16 mouse cellular contexts compared by ENCODE assay signal in the genomic region with DNA sequence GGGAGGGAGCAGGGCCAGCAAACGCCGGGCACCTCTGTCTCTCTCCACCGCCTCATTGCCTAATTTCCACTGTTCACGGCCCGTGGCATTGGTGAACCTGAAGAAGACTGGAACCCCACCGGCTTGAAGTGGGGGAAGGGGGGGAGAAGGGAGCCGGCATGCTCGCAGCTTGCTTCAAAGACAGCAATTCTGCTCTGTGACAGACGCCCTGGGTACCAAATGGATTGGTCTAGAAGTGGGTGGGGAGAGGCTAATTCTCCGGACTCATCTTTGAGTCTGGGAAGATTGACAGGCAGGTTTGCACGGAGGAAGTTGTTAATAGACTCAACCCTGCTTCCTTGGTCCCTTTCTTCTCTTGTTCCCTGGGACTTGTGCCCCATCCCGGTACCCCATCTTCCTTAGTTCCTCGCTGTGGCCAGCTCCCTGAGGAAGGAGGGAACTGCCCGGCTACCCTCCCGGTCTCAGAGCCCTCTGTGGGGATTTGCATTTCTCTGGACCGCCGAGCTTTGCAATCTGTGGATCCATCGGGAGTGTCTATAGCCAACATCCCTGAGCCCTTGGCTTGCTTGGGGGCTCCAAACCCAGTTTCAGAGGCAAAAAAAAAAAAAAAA. TPM values are rescaled to one million over a fixed set of nuclear protein-coding genes. Genes with fewer than 3 reads are reported as not detected.
DNase-seq lines count a peak whose midpoint lies in the region; ATAC-seq and TF ChIP-seq lines count a peak whose summit lies in the region.
"Had no signal": no experiment of that assay in that cellular context is flagged by ENCODE, and none has a peak within 500 bp of the region (broad histone marks: within the 10 kb centered on the region; RNA-seq: fewer than 3 reads in every experiment).

No protein-coding gene starts in this region.

- WGBS in heart, embryonic 15.5 days = under 1% methylated on average over 18 of the region's 18 CpGs
- WGBS in forebrain, postnatal 0 days = 1% methylated on average over 18 of the region's 18 CpGs
- WGBS in midbrain, embryonic 11.5 days = 0% methylated on average over 18 of the region's 18 CpGs
- WGBS in small intestine, adult 2 months = 2% methylated on average over 18 of the region's 18 CpGs

- TF ChIP-seq CTCF in forebrain, postnatal 0 days (IDR thresholded peaks at IDR 0.05; ENCODE audit: low read depth) = no peak
- TF ChIP-seq CTCF in small intestine, adult 2 months (IDR thresholded peaks at IDR 0.05; ENCODE audit: extremely low read depth, insufficient read length, insufficient replicate concordance, low read depth, low read length) = no peak

- H3K27me3 ChIP-seq in heart, embryonic 15.5 days = peaks cover 93% of the 10 kb centered on the region
- peaks cover 62% of the 10 kb centered on the region for H3K27me3 ChIP-seq in forebrain, postnatal 0 days (ENCODE audit: insufficient read depth, low read length)
- H3K27me3 ChIP-seq in midbrain, embryonic 11.5 days (ENCODE audit: control insufficient read depth, insufficient read depth, low read length) = peaks cover 81% of the 10 kb centered on the region
- peaks cover 82% of the 10 kb centered on the region for H3K27me3 ChIP-seq in small intestine, adult 2 months (ENCODE audit: control insufficient read depth, insufficient read depth, low read length)

- H3K4me2 ChIP-seq in heart, embryonic 15.5 days = no peak overlapping the region
- no peak overlapping the region for H3K4me2 ChIP-seq in forebrain, postnatal 0 days (ENCODE audit: low read depth)
- peak overlapping the region; percentile 70 for H3K4me2 ChIP-seq in midbrain, embryonic 11.5 days

- no peak for TF ChIP-seq POLR2A in small intestine, adult 2 months (IDR thresholded peaks at IDR 0.05; ENCODE audit: low read depth, low read length)

- DNase-seq in heart, adult 18-20 months = no peak
- peak; percentile 39 for DNase-seq in forebrain, postnatal 0 days
- peak; percentile 96 for DNase-seq in midbrain, embryonic 11.5 days (ENCODE audit: low spot score, missing footprints)
- no peak for DNase-seq in adipocyte (ENCODE audit: low spot score)
- no peak for DNase-seq in adrenal gland, adult 8-10 months
- DNase-seq in frontal cortex, postnatal 36 days (ENCODE audit: low spot score in 2 of 2) = no peak
- DNase-seq: thymus, adult 18-20 months had no signal

- no peaks in the 10 kb centered on the region for H3K9me3 ChIP-seq in heart, embryonic 15.5 days (replicated peaks)
- no peaks in the 10 kb centered on the region for H3K9me3 ChIP-seq in forebrain, postnatal 0 days (ENCODE audit: low read length)
- no peaks in the 10 kb centered on the region for H3K9me3 ChIP-seq in midbrain, embryonic 11.5 days (ENCODE audit: control insufficient read depth, low read length)
- H3K9me3 ChIP-seq: embryonic facial prominence, embryonic 15.5 days had no signal

- no peak overlapping the region for H3K9ac ChIP-seq in heart, embryonic 15.5 days
- H3K9ac ChIP-seq in forebrain, postnatal 0 days = no peak overlapping the region
- H3K9ac ChIP-seq in midbrain, embryonic 11.5 days (ENCODE audit: low read length) = peak overlapping the region; percentile 71
- H3K9ac ChIP-seq: embryonic facial prominence, embryonic 15.5 days; liver, embryonic 14.5 days had no signal

- H3K36me3 ChIP-seq in heart, embryonic 15.5 days = no peaks in the 10 kb centered on the region
- H3K36me3 ChIP-seq in forebrain, postnatal 0 days (ENCODE audit: insufficient read depth) = no peaks in the 10 kb centered on the region
- H3K36me3 ChIP-seq in midbrain, embryonic 11.5 days (ENCODE audit: control insufficient read depth, insufficient read depth, low read length) = no peaks in the 10 kb centered on the region
- no peaks in the 10 kb centered on the region for H3K36me3 ChIP-seq in small intestine, adult 2 months (ENCODE audit: control insufficient read depth, insufficient read depth, low read length)
- H3K36me3 ChIP-seq: embryonic facial prominence, embryonic 15.5 days had no signal

- no peak for ATAC-seq in heart, embryonic 15.5 days (replicated peaks; ENCODE audit: insufficient number of reproducible peaks, insufficient read depth, low FRiP score, low read depth)
- no peak for ATAC-seq in forebrain, postnatal 0 days
- ATAC-seq in midbrain, embryonic 11.5 days (ENCODE audit: low FRiP score) = no peak

- H3K27ac ChIP-seq in heart, embryonic 15.5 days = no peak overlapping the region
- no peak overlapping the region for H3K27ac ChIP-seq in forebrain, postnatal 0 days (ENCODE audit: low read depth, low read length)
- H3K27ac ChIP-seq in midbrain, embryonic 11.5 days (ENCODE audit: low read depth, low read length) = peak overlapping the region; percentile 85
- H3K27ac ChIP-seq in small intestine, adult 2 months (ENCODE audit: insufficient read depth, low read depth, low read length) = no peak overlapping the region
- H3K27ac ChIP-seq: embryonic facial prominence, embryonic 15.5 days; kidney, postnatal 0 days; liver, embryonic 14.5 days; macrophage had no signal

- H3K4me3 ChIP-seq in heart, embryonic 15.5 days = 0 out of 2 replicates have a peak overlapping the region, but pooled peaks have one; percentile 2
- no peak overlapping the region for H3K4me3 ChIP-seq in forebrain, postnatal 0 days (ENCODE audit: low read depth, low read length)
- peak overlapping the region; percentile 47 for H3K4me3 ChIP-seq in midbrain, embryonic 11.5 days (ENCODE audit: low read depth, low read length)
- peak overlapping the region; percentile 64 for H3K4me3 ChIP-seq in small intestine, adult 2 months (ENCODE audit: low read depth, low read length)

- H3K4me1 ChIP-seq in heart, embryonic 15.5 days (replicated peaks) = peaks cover 31% of the 10 kb centered on the region
- H3K4me1 ChIP-seq in forebrain, postnatal 0 days (ENCODE audit: insufficient read depth) = no peaks in the 10 kb centered on the region; the same call in 1 of the 2 replicates
- H3K4me1 ChIP-seq in midbrain, embryonic 11.5 days (ENCODE audit: control insufficient read depth, insufficient read depth, low read length) = peaks cover 47% of the 10 kb centered on the region
- H3K4me1 ChIP-seq in small intestine, adult 2 months (ENCODE audit: control insufficient read depth, insufficient read depth, insufficient read length, low read length) = peaks cover 10% of the 10 kb centered on the region

RNA-seq across cellular contexts. Expression of gene Lhx5, which starts 5.5 kb away (rescaled TPM):
- polyA plus RNA-seq in heart, embryonic 15.5 days (2015; fragmentation: Nextera tagmentation; extraction: Ambion mirVana) = not detected in 2 replicates
- not detected for total RNA-seq in heart, adult 18-20 months (2021)
- 4.6 and 5.4 TPM in 2 replicates for total RNA-seq in forebrain, postnatal 0 days (2014; rRNA removed)
- 1.4 and 3.7 TPM in 2 replicates for polyA plus RNA-seq in forebrain, postnatal 0 days (2015; fragmentation: Nextera tagmentation; extraction: Ambion mirVana)
- polyA plus RNA-seq in midbrain, embryonic 11.5 days (2014; fragmentation: Nextera tagmentation; extraction: Ambion mirVana) = 21.5 and 22.0 TPM in 2 replicates
- 0.38 TPM in 2 replicates for polyA plus RNA-seq in small intestine, adult 2 months (2012; rRNA removed)
- not detected for total RNA-seq in adrenal gland, adult 8-10 months (2022)
- total RNA-seq: adrenal gland, postnatal 36 days; gastrocnemius, adult 8-10 months had no signal
- polyA plus RNA-seq: heart, embryonic 14.5 days; kidney, postnatal 0 days; liver, embryonic 14.5 days; macrophage had no signal

RNA-seq across cellular contexts. Expression of gene Sdsl, which starts 35.6 kb away (rescaled TPM):
- polyA plus RNA-seq in heart, embryonic 15.5 days (2015; fragmentation: Nextera tagmentation; extraction: Ambion mirVana) = 14.3 and 15.8 TPM in 2 replicates
- total RNA-seq in heart, adult 18-20 months (2021) = 1 to 10 TPM; 6.8 to 9.4 TPM
- 1.3 and 3.0 TPM in 2 replicates for total RNA-seq in forebrain, postnatal 0 days (2014; rRNA removed)
- polyA plus RNA-seq in forebrain, postnatal 0 days (2015; fragmentation: Nextera tagmentation; extraction: Ambion mirVana) = 2.3 and 3.1 TPM in 2 replicates
- polyA plus RNA-seq in midbrain, embryonic 11.5 days (2014; fragmentation: Nextera tagmentation; extraction: Ambion mirVana) = 4.2 TPM in 2 replicates
- 27.3 and 46.4 TPM in 2 replicates for polyA plus RNA-seq in small intestine, adult 2 months (2012; rRNA removed)
- 100 to 1,000 TPM in 3 of 4 experiments, 10 to 100 TPM in 1; 96.5 to 107 (median 105) TPM for total RNA-seq in adrenal gland, adult 8-10 months (2022)
- polyA plus RNA-seq: macrophage had no signal

RNA-seq across cellular contexts. Expression of gene Sds, which starts 39.3 kb away (rescaled TPM):
- polyA plus RNA-seq in heart, embryonic 15.5 days (2015; fragmentation: Nextera tagmentation; extraction: Ambion mirVana) = 0.33 TPM in 1 of 2 replicates, not detected in the other
- total RNA-seq in heart, adult 18-20 months (2021) = 1 to 10 TPM in 1 of 2 experiments, under 1 TPM in 1; 0.87 to 2.4 TPM
- total RNA-seq in forebrain, postnatal 0 days (2014; rRNA removed) = not detected in 2 replicates
- polyA plus RNA-seq in forebrain, postnatal 0 days (2015; fragmentation: Nextera tagmentation; extraction: Ambion mirVana) = not detected in 2 replicates
- not detected in 2 replicates for polyA plus RNA-seq in midbrain, embryonic 11.5 days (2014; fragmentation: Nextera tagmentation; extraction: Ambion mirVana)
- polyA plus RNA-seq in small intestine, adult 2 months (2012; rRNA removed) = not detected in 2 replicates
- under 1 TPM in 1 of 4 experiments, not detected in 3; 0.35 TPM for total RNA-seq in adrenal gland, adult 8-10 months (2022)
- polyA plus RNA-seq: embryonic facial prominence, embryonic 15.5 days; heart, embryonic 14.5 days; kidney, postnatal 0 days; macrophage had no signal

Comparison
In these comparisons a context has a peak if more than half of its experiments do, and no peak if none do; other contexts are left out.
1. DNase-seq: peak in forebrain, postnatal 0 days (single experiment) and midbrain, embryonic 11.5 days (single experiment); none in heart, adult 18-20 months (0 of 2), adipocyte (single experiment), adrenal gland, adult 8-10 months (single experiment) and frontal cortex, postnatal 36 days (0 of 2).